Mouse (Mus musculus) intestine, postnatal 0 days (tissue): ENCODE data around the gene Abcc2. TPM values are rescaled to one million over a fixed set of nuclear protein-coding genes. Genes with fewer than 3 reads are reported as not detected.

Experiments
- ATAC-seq: fragments of 200-750 bp; cut with Nextera tagmentation; 2 replicates; pipeline ENCODE4 v1.8.0; 2017; ENCODE audit warnings: mild to moderate bottlenecking, moderate TSS enrichment, moderate library complexity
- H3K27ac ChIP-seq: fragments of 300-500 bp; sonication (generic); 2 replicates; pipeline ENCODE4 v1.5.1; 2014; ENCODE audit warnings: mild to moderate bottlenecking, low read depth, low read length, moderate library complexity
- H3K27me3 ChIP-seq: fragments of 300-500 bp; sonication (generic); replicated peaks from 2 replicates; pipeline ENCODE4 v1.6.1; 2014; ENCODE audit warnings: low read length, mixed read lengths; ENCODE audit not compliant: control insufficient read depth, insufficient read depth
- H3K36me3 ChIP-seq: fragments of 300-500 bp; sonication (generic); 2 replicates; pipeline ENCODE4 v1.6.1; 2014; ENCODE audit warnings: mild to moderate bottlenecking, moderate library complexity; ENCODE audit not compliant: control insufficient read depth, insufficient read depth
- H3K4me1 ChIP-seq: fragments of 300-500 bp; sonication (generic); replicated peaks from 2 replicates; pipeline ENCODE4 v1.6.1; 2014; ENCODE audit warnings: antibody characterized with exemption, low read length, mixed read lengths; ENCODE audit not compliant: control insufficient read depth, insufficient read depth
- H3K4me2 ChIP-seq: fragments of 300-500 bp; sonication (generic); replicated peaks from 2 replicates; pipeline ENCODE4 v1.6.1; 2014; ENCODE audit warnings: low read depth, mild to moderate bottlenecking, moderate library complexity
- H3K4me3 ChIP-seq: fragments of 300-500 bp; sonication (generic); 2 replicates; pipeline ENCODE4 v1.5.1; 2014; ENCODE audit warnings: low read depth, low read length
- H3K9ac ChIP-seq: fragments of 300-500 bp; sonication (generic); 2 replicates; pipeline ENCODE4 v1.6.1; 2014; ENCODE audit warnings: mild to moderate bottlenecking, low read depth, low read length
- H3K9me3 ChIP-seq: fragments of 300-500 bp; sonication (generic); 2 replicates; pipeline ENCODE4 v1.6.1; 2016; ENCODE audit warnings: mixed run types; ENCODE audit not compliant: control insufficient read depth
- CTCF ChIP-seq: sonication (generic); IDR thresholded peaks from 2 replicates; pipeline ENCODE4 v1.5.1; 2016; ENCODE audit warnings: low read depth, mild to moderate bottlenecking, control low read depth, antibody characterized with exemption, moderate library complexity
- WGBS: fragments of 180-500 bp; shearing (Covaris S2); extraction: QIAGEN DNeasy Blood & Tissue Kit; methylation state at CpG from one replicate; pipeline ENCODE4 v1.1.7; 2014; 5-methylcytosine and 5-hydroxymethylcytosine counted together
- polyA plus RNA-seq: library from polyadenylated mRNA; unstranded; fragments of >200 nt; fragmentation: Nextera tagmentation; extraction: Ambion mirVana; gene quantifications from 2 replicates; pipeline ENCODE4 v1.2.1, GENCODE M21; 2015

Gene Abcc2
- polyA plus RNA-seq, 1 experiment from 2014 or later = 90.5 TPM

GRCm38 (mm10) chr19:43786249-43787026 lies 4.4 kb downstream of the Abcc2 start:
- H3K9me3 ChIP-seq = no peaks in the 10 kb centered on the region
- peak overlapping the region; percentile 21; the same call in 1 of the 2 replicates for H3K27ac ChIP-seq
- TF ChIP-seq CTCF = no peak
- peak overlapping the region; percentile 41; the same call in 1 of the 2 replicates for H3K4me3 ChIP-seq
- 58% methylated on average over 13 of the region's 13 CpGs for WGBS
- H3K27me3 ChIP-seq = no peaks in the 10 kb centered on the region
- H3K36me3 ChIP-seq = 0 out of 2 replicates have a peak, but pooled peaks cover 6% of the 10 kb centered on the region
- peak overlapping the region; percentile 45 for H3K4me2 ChIP-seq
- no peaks in the 10 kb centered on the region for H3K4me1 ChIP-seq
- H3K9ac ChIP-seq = no peak overlapping the region
- ATAC-seq = no peak

GRCm38 (mm10) chr19:43789817-43790216 lies 7.8 kb downstream of the Abcc2 start:
- Histone ChIP-seq H3K9ac (no peak overlapping the region), H3K27me3 (no peaks in the 10 kb centered on the region), H3K4me1 (no peaks in the 10 kb centered on the region), H3K27ac (no peak overlapping the region), H3K9me3 (no peaks in the 10 kb centered on the region), H3K36me3 (0 out of 2 replicates have a peak, but pooled peaks cover 6% of the 10 kb centered on the region), H3K4me3 (no peak overlapping the region), H3K4me2 (no peak overlapping the region)
- 40% methylated on average over 7 of the region's 7 CpGs for WGBS
- ATAC-seq = peak; percentile 32
- TF ChIP-seq CTCF = no peak

- 0 out of 2 replicates have a peak, but pooled peaks cover 6% of the 10 kb centered on the region for H3K36me3 ChIP-seq
- H3K9ac ChIP-seq = no peak overlapping the region
- H3K4me3 ChIP-seq = no peak overlapping the region
- no peaks in the 10 kb centered on the region for H3K27me3 ChIP-seq
- H3K4me1 ChIP-seq = no peaks in the 10 kb centered on the region
- H3K4me2 ChIP-seq = no peak overlapping the region
- ATAC-seq = peak; percentile 23
- H3K9me3 ChIP-seq = no peaks in the 10 kb centered on the region
- no peak for TF ChIP-seq CTCF
- WGBS = 84% methylated on average over 4 of the region's 4 CpGs
- no peak overlapping the region for H3K27ac ChIP-seq
Observed at GRCm38 (mm10) chr19:43792537-43792936, 10.5 kb downstream of the Abcc2 start.

GRCm38 (mm10) chr19:43793951-43794350 lies 12.0 kb downstream of the Abcc2 start:
- Histone ChIP-seq H3K9me3 (no peaks in the 10 kb centered on the region), H3K27me3 (no peaks in the 10 kb centered on the region), H3K9ac (no peak overlapping the region), H3K4me3 (no peak overlapping the region), H3K4me1 (no peaks in the 10 kb centered on the region), H3K36me3 (peaks cover 11% of the 10 kb centered on the region; the same call in 1 of the 2 replicates), H3K27ac (no peak overlapping the region), H3K4me2 (no peak overlapping the region)
- 98% methylated on average over 1 of the region's 1 CpGs for WGBS
- no peak for ATAC-seq
- no peak for TF ChIP-seq CTCF

- Histone ChIP-seq H3K27me3 (no peaks in the 10 kb centered on the region), H3K9ac (no peak overlapping the region), H3K9me3 (no peaks in the 10 kb centered on the region), H3K4me1 (no peaks in the 10 kb centered on the region), H3K27ac (no peak overlapping the region), H3K36me3 (peaks cover 22% of the 10 kb centered on the region; the same call in 1 of the 2 replicates), H3K4me3 (no peak overlapping the region), H3K4me2 (no peak overlapping the region)
- no peak for ATAC-seq
- 68% methylated on average over 8 of the region's 8 CpGs for WGBS
- TF ChIP-seq CTCF = no peak
Observed at GRCm38 (mm10) chr19:43795511-43795910, 13.5 kb downstream of the Abcc2 start.

- peaks cover 26% of the 10 kb centered on the region; the same call in 1 of the 2 replicates for H3K36me3 ChIP-seq
- H3K4me1 ChIP-seq = no peaks in the 10 kb centered on the region
- H3K4me2 ChIP-seq = no peak overlapping the region
- no peak overlapping the region for H3K4me3 ChIP-seq
- ATAC-seq = no peak
- WGBS = 51% methylated on average over 5 of the region's 5 CpGs
- H3K27me3 ChIP-seq = no peaks in the 10 kb centered on the region
- no peaks in the 10 kb centered on the region for H3K9me3 ChIP-seq
- H3K9ac ChIP-seq = no peak overlapping the region
- no peak for TF ChIP-seq CTCF
- H3K27ac ChIP-seq = no peak overlapping the region
Observed at GRCm38 (mm10) chr19:43797216-43797615, 15.2 kb downstream of the Abcc2 start.
